Mouse (Mus musculus) MEL (cell line): Measurements from ENCODE around the gene Sgms1.

ENCODE experiments used
- CHD2 ChIP-seq: IDR thresholded peaks from 2 replicates; pipeline ENCODE4 v1.6.1; 2011; ENCODE audit warnings: low read length, improper control_type of control experiment
- CTCF ChIP-seq, 3 experiments: IDR thresholded peaks in 2 of 3; conservative IDR thresholded peaks in 1 of 3; 2 replicates each; pipeline ENCODE4 v1.5.1; 2011 to 2012; ENCODE audit warnings: low read length in 3 of 3, low read depth in 2 of 3, mild to moderate bottlenecking in 2 of 3, improper control_type of control experiment in 1 of 3, inconsistent platforms in 1 of 3, mixed read lengths in 1 of 3, moderate library complexity in 1 of 3; ENCODE audit not compliant: control insufficient read depth in 1 of 3, insufficient read depth in 1 of 3, poor library complexity in 1 of 3, severe bottlenecking in 1 of 3
- E2F4 ChIP-seq: IDR thresholded peaks from 2 replicates; pipeline ENCODE4 v1.6.1; 2011; ENCODE audit warnings: low read depth, low read length, improper control_type of control experiment, borderline replicate concordance
- GATA1 ChIP-seq: IDR thresholded peaks from 2 replicates; pipeline ENCODE4 v1.6.1; 2011; ENCODE audit warnings: low read depth, low read length, improper control_type of control experiment
- HCFC1 ChIP-seq: IDR thresholded peaks from 2 replicates; pipeline ENCODE4 v1.6.1; 2012; ENCODE audit warnings: low read depth, mild to moderate bottlenecking, inconsistent platforms, low read length, improper control_type of control experiment, moderate library complexity
- KAT2A ChIP-seq: conservative IDR thresholded peaks from 2 replicates; pipeline ENCODE4 v1.6.1; 2012; ENCODE audit warnings: low read depth, low read length, improper control_type of control experiment, inconsistent platforms
- MEF2A ChIP-seq: IDR thresholded peaks from 2 replicates; pipeline ENCODE4 v1.6.1; 2014; ENCODE audit warnings: low read depth, mild to moderate bottlenecking, inconsistent platforms, low read length, improper control_type of control experiment; ENCODE audit not compliant: poor library complexity, insufficient replicate concordance, severe bottlenecking; ENCODE audit errors: extremely low read depth
- NRF1 ChIP-seq: IDR thresholded peaks from 2 replicates; pipeline ENCODE4 v1.6.1; 2014; ENCODE audit warnings: low read depth, mild to moderate bottlenecking, inconsistent platforms, low read length, improper control_type of control experiment, moderate library complexity; ENCODE audit not compliant: poor library complexity, insufficient read depth, severe bottlenecking
- POLR2A ChIP-seq, 2 experiments: IDR thresholded peaks; 2 replicates each; pipeline ENCODE4 v1.6.1; 2011 to 2012; ENCODE audit warnings: low read length in 2 of 2, mild to moderate bottlenecking in 2 of 2, control low read depth in 1 of 2, improper control_type of control experiment in 1 of 2, low read depth in 1 of 2, moderate library complexity in 1 of 2; ENCODE audit not compliant: control insufficient read depth in 1 of 2, insufficient read depth in 1 of 2, poor library complexity in 1 of 2
- POLR2AphosphoS5 ChIP-seq: IDR thresholded peaks from 2 replicates; pipeline ENCODE4 v1.6.1; 2012; ENCODE audit warnings: low read depth, borderline replicate concordance, mild to moderate bottlenecking, inconsistent platforms, low read length, moderate library complexity, mixed read lengths
- TBP ChIP-seq: IDR thresholded peaks from 2 replicates; pipeline ENCODE4 v1.8.0; 2011; ENCODE audit warnings: low read depth, low read length, improper control_type of control experiment
- USF1 ChIP-seq: IDR thresholded peaks from 2 replicates; pipeline ENCODE4 v1.6.1; 2014; ENCODE audit warnings: low read depth, mild to moderate bottlenecking, inconsistent platforms, low read length, improper control_type of control experiment, moderate library complexity
- ZKSCAN1 ChIP-seq: IDR thresholded peaks from 2 replicates; pipeline ENCODE4 v1.6.1; 2012; ENCODE audit warnings: low read depth, mild to moderate bottlenecking, inconsistent platforms, low read length, improper control_type of control experiment, moderate library complexity

DNA sequence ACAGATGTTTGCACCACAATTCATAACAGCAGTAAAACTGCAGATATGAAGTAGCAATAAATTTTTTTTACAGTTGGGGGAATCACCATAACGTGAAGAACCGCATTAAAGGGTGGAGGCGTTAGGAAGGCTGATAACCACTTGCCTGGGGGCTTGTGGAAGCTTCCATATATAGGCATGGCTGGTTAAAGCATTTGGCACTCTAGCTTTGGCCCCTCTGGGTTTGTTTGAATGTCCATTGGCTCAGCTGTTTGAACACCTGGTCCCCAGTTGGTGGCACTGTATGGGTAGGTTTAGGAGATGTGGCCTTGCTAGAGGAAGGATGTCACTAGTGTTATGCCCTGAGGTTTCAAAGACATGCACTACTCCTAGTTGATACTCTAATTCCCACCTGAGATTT, 27.0 kb downstream of the Sgms1 start:
- no peak for TF ChIP-seq ZKSCAN1
- peak in 2 of 3 experiments; percentile 6 to 17; a peak in 2 of 6 replicates for TF ChIP-seq CTCF (IDR thresholded peaks at IDR 0.05 in 2 of 3, conservative IDR thresholded peaks at IDR 0.05 in 1 of 3; ENCODE audit: control insufficient read depth in 1 of 3, insufficient read depth in 1 of 3, low read depth in 2 of 3, low read length in 3 of 3, poor library complexity in 1 of 3, severe bottlenecking in 1 of 3)
- no peak for TF ChIP-seq HCFC1
- TF ChIP-seq E2F4, result no peak
- TF ChIP-seq POLR2A (IDR thresholded peaks at IDR 0.05; ENCODE audit: control insufficient read depth in 1 of 2, insufficient read depth in 1 of 2, low read depth in 1 of 2, low read length in 2 of 2, poor library complexity in 1 of 2), result no peak
- TF ChIP-seq POLR2AphosphoS5, result no peak
- no peak for TF ChIP-seq TBP
- TF ChIP-seq GATA1, result peak; percentile 55
- no peak for TF ChIP-seq KAT2A
- no peak for TF ChIP-seq NRF1
- TF ChIP-seq CHD2, result no peak
- no peak for TF ChIP-seq MEF2A
- TF ChIP-seq USF1, result no peak
